Mouse (Mus musculus) activated CD4-positive, CD25-positive, alpha-beta regulatory T cell, adult 4 months (primary cell): Measurements from ENCODE around the gene Cldn4. TPM values are rescaled to one million over a fixed set of nuclear protein-coding genes. Genes with fewer than 3 reads are reported as not detected.

ENCODE experiments used
- polyA plus RNA-seq, 2 experiments: library from polyadenylated mRNA; unstranded; fragments of 100-300 nt; shearing (Covaris generic); gene quantifications; one replicate each; pipeline ENCODE4 v1.2.1; 2017

The Cldn4 gene
- polyA plus RNA-seq, 2 experiments from 2014 or later, result not detected

Other genes starting within 250 kb of the Cldn4 start
- gene Eln, start 199.6 kb downstream of the Cldn4 start, polyA plus RNA-seq, result under 1 TPM in 1 of 2 experiments, not detected in 1; 0.15 TPM
- gene Tmem270, start 40.2 kb downstream of the Cldn4 start, polyA plus RNA-seq, result not detected
- gene Cldn13, start 31.4 kb downstream of the Cldn4 start, polyA plus RNA-seq, result 1 to 10 TPM in 1 of 2 experiments, not detected in 1; 1.3 TPM
- gene Mettl27, start 14.6 kb downstream of the Cldn4 start, polyA plus RNA-seq, result 10 to 100 TPM; 20.4 to 23.3 TPM
- not detected for gene Cldn3, start 39.3 kb upstream of the Cldn4 start, polyA plus RNA-seq
- 10 to 100 TPM; 53.9 to 66.7 TPM for gene Abhd11, start 62.2 kb upstream of the Cldn4 start, polyA plus RNA-seq
- 10 to 100 TPM; 15.1 to 15.2 TPM for gene Stx1a, start 76.5 kb upstream of the Cldn4 start, polyA plus RNA-seq
- 10 to 100 TPM; 27.4 to 30.4 TPM for gene Dnajc30, start 117.3 kb upstream of the Cldn4 start, polyA plus RNA-seq
- 10 to 100 TPM; 60.3 to 84.8 TPM for gene Bud23, start 118.0 kb upstream of the Cldn4 start, polyA plus RNA-seq
- not detected for gene Vps37d, start 131.3 kb upstream of the Cldn4 start, polyA plus RNA-seq
- not detected for gene Mlxipl, start 143.0 kb upstream of the Cldn4 start, polyA plus RNA-seq
- gene Tbl2, start 202.7 kb upstream of the Cldn4 start, polyA plus RNA-seq, result 1 to 10 TPM; 5.2 to 5.4 TPM
- 10 to 100 TPM; 41.8 to 53.6 TPM for gene Bcl7b, start 221.3 kb upstream of the Cldn4 start, polyA plus RNA-seq
- 10 to 100 TPM; 20.8 to 23.9 TPM for gene Baz1b, start 240.3 kb upstream of the Cldn4 start, polyA plus RNA-seq